Mouse (Mus musculus) kidney, embryonic 16.5 days (tissue): ENCODE results near the gene S100a1. TPM values are rescaled to one million over a fixed set of nuclear protein-coding genes. Genes with fewer than 3 reads are reported as not detected.

ENCODE experiments used
- ATAC-seq: fragments of 200-750 bp; cut with Nextera tagmentation; 2 replicates; pipeline ENCODE4 v1.8.0; 2017; ENCODE audit warnings: moderate TSS enrichment; ENCODE audit not compliant: low FRiP score, low TSS enrichment
- H3K27ac ChIP-seq: fragments of 300-500 bp; sonication (generic); 2 replicates; pipeline ENCODE4 v1.5.1; 2014; ENCODE audit warnings: low read length
- H3K27me3 ChIP-seq: fragments of 300-500 bp; sonication (generic); 2 replicates; pipeline ENCODE4 v1.6.1; 2014; ENCODE audit warnings: low read length, control low read depth, mixed read lengths; ENCODE audit not compliant: insufficient read depth
- H3K36me3 ChIP-seq: fragments of 300-500 bp; sonication (generic); 2 replicates; pipeline ENCODE4 v1.6.1; 2014; ENCODE audit warnings: low read length, control low read depth, mixed read lengths; ENCODE audit not compliant: insufficient read depth
- H3K4me1 ChIP-seq: fragments of 300-500 bp; sonication (generic); 2 replicates; pipeline ENCODE4 v1.6.1; 2014; ENCODE audit warnings: low read length, control low read depth, mixed read lengths; ENCODE audit not compliant: insufficient read depth
- H3K4me2 ChIP-seq: fragments of 300-500 bp; sonication (generic); replicated peaks from 2 replicates; pipeline ENCODE4 v1.6.1; 2014; ENCODE audit warnings: low read depth, low read length
- H3K4me3 ChIP-seq: fragments of 300-500 bp; sonication (generic); 2 replicates; pipeline ENCODE4 v1.5.1; 2014; ENCODE audit warnings: mild to moderate bottlenecking, low read length
- H3K9ac ChIP-seq: fragments of 300-500 bp; sonication (generic); replicated peaks from 2 replicates; pipeline ENCODE4 v1.6.1; 2014; ENCODE audit warnings: low read length
- H3K9me3 ChIP-seq: fragments of 300-500 bp; sonication (generic); 2 replicates; pipeline ENCODE4 v1.6.1; 2016; ENCODE audit warnings: low read length, control low read depth
- WGBS: fragments of 180-500 bp; shearing (Covaris S2); extraction: QIAGEN DNeasy Blood & Tissue Kit; methylation state at CpG from one replicate; pipeline ENCODE4 v1.1.7; 2014; 5-methylcytosine and 5-hydroxymethylcytosine counted together
- polyA plus RNA-seq: library from polyadenylated mRNA; unstranded; fragments of >200 nt; fragmentation: Nextera tagmentation; extraction: Ambion mirVana; gene quantifications from 2 replicates; pipeline ENCODE4 v1.2.1, GENCODE M21; 2015

Gene S100a1
- polyA plus RNA-seq, 1 experiment from 2014 or later: 122 TPM

DNA sequence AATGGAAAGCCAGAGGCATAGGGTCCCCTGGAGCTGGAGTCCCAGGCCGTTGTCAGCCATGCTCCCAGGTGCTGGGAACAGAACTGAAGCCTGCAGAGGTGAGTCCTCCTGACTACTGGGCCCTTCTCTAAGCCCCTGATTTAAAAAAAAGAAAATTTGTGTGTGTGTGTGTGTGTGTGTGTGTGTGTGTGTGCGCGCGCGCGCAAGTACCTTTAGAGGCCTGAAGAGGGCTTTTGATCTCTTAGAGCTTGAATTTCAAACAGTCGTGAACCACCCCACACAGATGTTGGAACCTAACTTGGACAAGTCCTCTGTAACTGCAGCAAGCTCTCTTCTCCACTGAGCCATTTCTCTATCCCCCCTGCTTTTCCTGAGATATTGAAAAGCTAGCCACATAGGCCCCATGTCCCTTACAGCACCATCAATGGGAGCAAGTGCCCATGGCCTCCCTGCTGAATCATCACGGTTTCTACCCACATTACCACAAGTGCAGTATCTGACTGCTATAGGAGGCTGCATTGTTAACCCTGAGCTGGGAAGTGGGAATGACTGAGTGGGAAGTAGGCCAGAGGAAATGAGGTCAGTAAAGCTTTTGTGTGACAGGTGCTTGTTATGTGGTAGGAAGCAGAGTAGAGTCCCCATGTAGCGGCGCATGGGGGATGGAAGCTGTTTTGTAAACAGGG, 46.4 kb downstream of the S100a1 start:
- ATAC-seq: no peak
- Histone ChIP-seq H3K9ac (no peak overlapping the region), H3K27ac (no peak overlapping the region), H3K9me3 (no peaks in the 10 kb centered on the region), H3K4me2 (no peak overlapping the region), H3K36me3 (no peaks in the 10 kb centered on the region), H3K4me1 (peaks cover 5% of the 10 kb centered on the region), H3K27me3 (peaks cover 22% of the 10 kb centered on the region), H3K4me3 (no peak overlapping the region)
- 93% methylated on average over 10 of the region's 10 CpGs for WGBS

DNA sequence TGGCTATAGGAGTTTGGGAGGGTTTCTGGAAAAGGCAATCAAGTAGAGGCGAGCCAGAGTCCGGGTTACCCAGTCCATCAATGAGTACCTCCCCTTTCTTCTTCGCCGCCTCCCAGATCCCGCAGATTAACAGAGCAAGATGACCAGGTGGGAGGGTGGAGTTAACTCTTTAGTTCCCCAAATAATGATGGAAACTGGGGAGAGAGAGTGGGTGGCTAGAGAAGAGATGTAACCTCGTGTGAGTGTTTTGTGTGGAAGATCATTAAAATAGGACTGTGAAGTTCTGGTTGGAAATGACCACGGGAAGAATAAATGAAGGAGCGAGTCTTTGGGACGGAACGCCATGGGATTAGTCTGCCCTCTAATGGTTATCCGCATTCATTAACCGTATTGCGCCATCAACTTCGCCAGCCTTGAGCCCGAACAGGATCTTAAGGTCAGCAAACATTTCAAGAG, 47.9 kb downstream of the S100a1 start:
- H3K36me3 ChIP-seq: no peaks in the 10 kb centered on the region
- H3K9ac ChIP-seq: peak overlapping the region; percentile 77
- no peaks in the 10 kb centered on the region for H3K9me3 ChIP-seq
- peak overlapping the region; percentile 68 for H3K4me3 ChIP-seq
- H3K4me2 ChIP-seq: peak overlapping the region; percentile 80
- H3K27me3 ChIP-seq: peaks cover 29% of the 10 kb centered on the region
- under 1% methylated on average over 15 of the region's 15 CpGs for WGBS
- H3K4me1 ChIP-seq: peaks cover 5% of the 10 kb centered on the region
- H3K27ac ChIP-seq: peak overlapping the region; percentile 37; the same call in 1 of the 2 replicates
- peak; percentile 66; the same call in 1 of the 2 replicates for ATAC-seq

DNA sequence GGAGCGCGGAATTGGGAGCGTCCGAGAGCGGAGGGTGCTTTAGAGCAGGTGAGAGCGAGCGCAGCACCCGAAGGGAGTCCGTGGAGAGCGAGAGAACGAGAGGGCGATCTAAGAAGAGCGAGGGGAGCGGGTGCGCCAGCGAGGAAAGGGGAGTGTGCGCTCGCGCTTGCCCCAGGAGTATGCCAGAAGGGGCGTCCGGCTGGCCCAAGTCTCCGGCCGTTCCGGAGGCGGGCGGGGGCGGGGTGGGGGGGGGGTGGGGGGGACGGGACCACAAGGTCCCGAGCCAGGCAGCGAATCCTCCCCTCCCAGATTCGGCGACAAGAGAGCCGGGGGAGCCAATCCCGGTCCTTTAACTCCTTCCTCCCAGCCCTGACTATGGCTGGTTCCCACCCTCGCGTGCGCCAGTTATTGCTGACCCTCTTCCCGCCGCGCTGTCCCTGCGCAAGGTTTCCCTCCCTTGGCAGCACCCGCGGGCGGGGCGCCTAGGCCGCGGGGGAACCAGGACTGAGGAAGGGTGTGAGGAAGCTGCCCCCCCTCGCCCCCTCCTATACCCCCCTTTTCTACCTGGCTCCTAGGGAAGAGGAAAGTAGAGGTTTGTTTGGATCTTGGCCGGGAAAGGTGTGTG, 48.4 kb downstream of the S100a1 start, which contains the start of gene Npr1:
Npr1 (minus strand) TSS at position 181 of the 625 bp plus-strand sequence.
- H3K36me3 ChIP-seq: no peaks in the 10 kb centered on the region
- H3K9me3 ChIP-seq: no peaks in the 10 kb centered on the region
- peak within 1 kb of the TSS; percentile 70 for H3K27ac ChIP-seq
- ATAC-seq: peak; percentile 71
- H3K4me3 ChIP-seq: peak within 1 kb of the TSS; percentile 68
- peak within 1 kb of the TSS; percentile 77 for H3K9ac ChIP-seq
- peaks cover 29% of the 10 kb centered on the region for H3K27me3 ChIP-seq
- peaks cover 5% of the 10 kb centered on the region for H3K4me1 ChIP-seq
- H3K4me2 ChIP-seq: peak within 1 kb of the TSS; percentile 80
- under 1% methylated on average over 46 of the region's 49 CpGs for WGBS

- peak; percentile 42 for ATAC-seq
- peak overlapping the region; percentile 68 for H3K4me3 ChIP-seq
These were observed 49.0 kb downstream of the S100a1 start for GRCm38 (mm10) chr3:90465081-90465685.

DNA sequence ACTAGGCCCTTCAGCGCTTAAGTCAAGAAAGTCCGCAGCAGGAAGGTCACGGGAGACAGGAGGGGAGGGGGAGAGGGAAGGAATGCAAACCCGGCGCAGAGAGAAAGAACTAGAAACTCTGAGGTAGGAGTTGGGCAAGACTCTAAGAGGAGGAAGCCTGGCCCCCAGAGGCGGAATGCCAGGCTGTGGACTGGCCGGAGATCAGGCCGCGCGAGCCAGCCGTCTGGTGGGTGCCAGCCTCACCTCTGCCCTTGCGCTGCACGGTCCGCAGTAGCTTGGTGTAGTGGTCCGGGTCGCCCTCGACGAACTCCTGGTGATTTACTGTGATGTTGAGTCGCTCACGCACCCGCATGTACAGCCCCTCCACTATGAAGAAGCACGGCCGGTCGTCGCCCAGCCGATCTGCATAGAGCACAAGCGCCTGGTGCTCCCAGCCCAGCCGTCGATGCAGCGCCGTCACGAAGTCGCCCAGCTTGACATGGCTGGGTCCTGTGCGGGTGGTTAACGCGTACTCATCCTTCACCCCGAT, 49.6 kb downstream of the S100a1 start:
- Histone ChIP-seq H3K27ac (0 out of 2 replicates have a peak overlapping the region, but pooled peaks have one; percentile 26), H3K9ac (peak overlapping the region; percentile 77), H3K36me3 (no peaks in the 10 kb centered on the region), H3K4me1 (peaks cover 5% of the 10 kb centered on the region), H3K4me2 (peak overlapping the region; percentile 80), H3K9me3 (no peaks in the 10 kb centered on the region), H3K27me3 (peaks cover 29% of the 10 kb centered on the region), H3K4me3 (peak overlapping the region; percentile 68)
- peak; percentile 35; the same call in 1 of the 2 replicates for ATAC-seq
- WGBS: 7% methylated on average over 37 of the region's 37 CpGs

More at GRCm38 (mm10) chr3:90465081-90465685, 49.0 kb downstream of the S100a1 start:
- Histone ChIP-seq H3K9ac (peak overlapping the region; percentile 77), H3K4me1 (peaks cover 5% of the 10 kb centered on the region), H3K36me3 (no peaks in the 10 kb centered on the region), H3K9me3 (no peaks in the 10 kb centered on the region), H3K27ac (peak overlapping the region; percentile 70; the same call in 1 of the 2 replicates), H3K4me2 (peak overlapping the region; percentile 80), H3K27me3 (peaks cover 29% of the 10 kb centered on the region)
- under 1% methylated on average over 75 of the region's 75 CpGs for WGBS

DNA sequence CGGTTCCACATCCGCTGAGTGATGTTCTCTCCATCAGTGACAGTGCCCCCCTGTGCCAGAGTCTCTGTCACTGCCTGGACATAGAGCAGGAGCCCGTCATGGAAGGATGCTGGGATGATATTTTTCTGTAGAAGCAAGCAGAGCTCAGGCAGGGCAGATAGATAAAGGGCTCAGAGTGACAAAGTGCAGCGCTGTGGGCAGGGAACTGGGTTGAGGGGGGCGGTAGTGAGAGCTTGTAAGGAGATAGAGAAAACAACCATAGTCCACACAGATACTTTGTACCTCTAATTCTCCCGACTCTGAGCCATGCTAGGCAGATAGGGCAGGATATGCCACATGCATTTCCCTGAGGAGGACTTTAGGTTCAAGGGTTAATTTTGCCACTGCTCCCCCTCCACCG, 51.6 kb downstream of the S100a1 start:
- Histone ChIP-seq H3K9ac (no peak overlapping the region), H3K36me3 (no peaks in the 10 kb centered on the region), H3K4me2 (peak overlapping the region; percentile 80), H3K4me3 (peak overlapping the region; percentile 68), H3K27ac (no peak overlapping the region), H3K27me3 (peaks cover 29% of the 10 kb centered on the region), H3K9me3 (no peaks in the 10 kb centered on the region), H3K4me1 (peaks cover 5% of the 10 kb centered on the region)
- ATAC-seq: no peak
- 37% methylated on average over 7 of the region's 7 CpGs for WGBS

GRCm38 (mm10) chr3:90461935-90462334, 52.3 kb downstream of the S100a1 start:
- Histone ChIP-seq H3K4me2 (no peak overlapping the region), H3K4me1 (peaks cover 5% of the 10 kb centered on the region), H3K27me3 (peaks cover 29% of the 10 kb centered on the region), H3K4me3 (no peak overlapping the region), H3K36me3 (no peaks in the 10 kb centered on the region), H3K9me3 (no peaks in the 10 kb centered on the region), H3K27ac (no peak overlapping the region), H3K9ac (no peak overlapping the region)
- no peak for ATAC-seq
- WGBS: 87% methylated on average over 3 of the region's 3 CpGs

Other genes with a start within 250 kb of the S100a1 start
- 3.7 and 4.7 TPM in 2 replicates for gene Dennd4b, start 249.2 kb downstream of the S100a1 start, polyA plus RNA-seq
- gene Gatad2b, start 221.2 kb downstream of the S100a1 start, polyA plus RNA-seq: 11.3 and 15.4 TPM in 2 replicates
- 15.7 and 18.3 TPM in 2 replicates for gene Slc27a3, start 124.5 kb downstream of the S100a1 start, polyA plus RNA-seq
- gene Ints3, start 80.8 kb downstream of the S100a1 start, polyA plus RNA-seq: 32.7 and 33.3 TPM in 2 replicates
- gene Npr1, start 48.5 kb downstream of the S100a1 start, polyA plus RNA-seq: 20.0 and 20.5 TPM in 2 replicates
- 219 and 223 TPM in 2 replicates for gene Ilf2, start 38.3 kb downstream of the S100a1 start, polyA plus RNA-seq
- 73.9 and 80.1 TPM in 2 replicates for gene Snapin, start 23.4 kb downstream of the S100a1 start, polyA plus RNA-seq
- 135 and 144 TPM in 2 replicates for gene Chtop, start 4.9 kb downstream of the S100a1 start, polyA plus RNA-seq
- 43.4 and 45.8 TPM in 2 replicates for gene S100a13, start within 50 bp of the S100a1 start, polyA plus RNA-seq
- 7.5 and 7.9 TPM in 2 replicates for gene S100a14, start 12.5 kb upstream of the S100a1 start, polyA plus RNA-seq
- 214 and 232 TPM in 2 replicates for gene S100a16, start 22.9 kb upstream of the S100a1 start, polyA plus RNA-seq
- 0.12 and 0.44 TPM in 2 replicates for gene S100a3, start 46.2 kb upstream of the S100a1 start, polyA plus RNA-seq
- not detected in 2 replicates for gene S100a2, start 75.9 kb upstream of the S100a1 start, polyA plus RNA-seq
- gene Gm42674, start 87.5 kb upstream of the S100a1 start, polyA plus RNA-seq: not detected in 2 replicates
- 3.6 and 5.5 TPM in 2 replicates for gene S100a4, start 89.4 kb upstream of the S100a1 start, polyA plus RNA-seq
- gene S100a5, start 94.1 kb upstream of the S100a1 start, polyA plus RNA-seq: 0.45 and 0.99 TPM in 2 replicates
- gene S100a6, start 98.5 kb upstream of the S100a1 start, polyA plus RNA-seq: 173 and 181 TPM in 2 replicates
- gene S100a7a, start 139.6 kb upstream of the S100a1 start, polyA plus RNA-seq: 0.12 and 0.36 TPM in 2 replicates
- gene S100a8, start 154.6 kb upstream of the S100a1 start, polyA plus RNA-seq: 13.9 and 22.6 TPM in 2 replicates
- 9.6 and 15.0 TPM in 2 replicates for gene S100a9, start 181.3 kb upstream of the S100a1 start, polyA plus RNA-seq
- gene Pglyrp4, start 212.5 kb upstream of the S100a1 start, polyA plus RNA-seq: not detected in 2 replicates